Mouse (Mus musculus) ES-CJ7 (cell line): ENCODE results near the gene AC161166.1.

ENCODE experiments used
- DNase-seq: peaks from one replicate; pipeline ENCODE4 v3.0.0; 2011; ENCODE audit warnings: low read depth, low spot score

Gene AC161166.1

GRCm38 (mm10) chr7:24461376-24462051, 50.7 kb downstream of the AC161166.1 start:
- peak; percentile 88 for DNase-seq
